In genomic region chr1:132341731-132342501, GRCm38 (mm10) we compare ENCODE assay signal across 8 mouse cellular contexts. TPM values are rescaled to one million over a fixed set of nuclear protein-coding genes. Genes with fewer than 3 reads are reported as not detected.
DNase-seq lines count a peak whose midpoint lies in the region; ATAC-seq and TF ChIP-seq lines count a peak whose summit lies in the region.

No protein-coding gene starts in this region.

- peak overlapping the region; percentile 65 for H3K27ac ChIP-seq in forebrain, embryonic 10.5 days
- H3K27ac ChIP-seq in forebrain, embryonic 15.5 days (replicated peaks) = no peak overlapping the region
- H3K27ac ChIP-seq in liver, embryonic 12.5 days = peak overlapping the region; percentile 37; the same call in 1 of the 2 replicates
- H3K27ac ChIP-seq in spleen, adult 2 months (ENCODE audit: insufficient read depth, low read length) = peak overlapping the region; percentile 95
- H3K27ac ChIP-seq in forebrain, embryonic 14.5 days (ENCODE audit: low read depth, low read length) = no peak overlapping the region

- H3K4me2 ChIP-seq in forebrain, embryonic 15.5 days (replicated peaks) = no peak overlapping the region
- no peak overlapping the region for H3K4me2 ChIP-seq in liver, embryonic 12.5 days
- no peak overlapping the region for H3K4me2 ChIP-seq in forebrain, embryonic 14.5 days (ENCODE audit: low read length)

- DNase-seq in forebrain, embryonic 10.5 days (ENCODE audit: extremely low spot score, low spot score) = no peak
- peak; percentile 52 to 57 for DNase-seq in gastrocnemius, postnatal 36 days
- DNase-seq in spleen, adult 2 months (ENCODE audit: low read depth in 1 of 2, low spot score in 2 of 2) = peak; percentile 90 to 95
- no peak for DNase-seq in cerebellum, adult 9-11 months
- DNase-seq in ovary, postnatal 36 days (ENCODE audit: low spot score) = no peak
- no peak for DNase-seq in forebrain, embryonic 14.5 days (ENCODE audit: low spot score)

- H3K9ac ChIP-seq in forebrain, embryonic 15.5 days (replicated peaks) = no peak overlapping the region
- no peak overlapping the region for H3K9ac ChIP-seq in liver, embryonic 12.5 days
- no peak overlapping the region for H3K9ac ChIP-seq in forebrain, embryonic 14.5 days (ENCODE audit: low read length)

- no peak for TF ChIP-seq CTCF in spleen, adult 2 months (IDR thresholded peaks at IDR 0.05; ENCODE audit: extremely low read depth, insufficient read depth, insufficient read length, insufficient replicate concordance)

- no peaks in the 10 kb centered on the region for H3K27me3 ChIP-seq in forebrain, embryonic 10.5 days (ENCODE audit: poor library complexity, severe bottlenecking)
- no peaks in the 10 kb centered on the region for H3K27me3 ChIP-seq in forebrain, embryonic 15.5 days
- H3K27me3 ChIP-seq in liver, embryonic 12.5 days (replicated peaks) = 0 out of 2 replicates have a peak, but pooled peaks cover 5% of the 10 kb centered on the region
- no peaks in the 10 kb centered on the region for H3K27me3 ChIP-seq in spleen, adult 2 months (ENCODE audit: control insufficient read depth, insufficient read depth, low read length)
- no peaks in the 10 kb centered on the region for H3K27me3 ChIP-seq in forebrain, embryonic 14.5 days (replicated peaks; ENCODE audit: control insufficient read depth, insufficient read depth, low read length)

- WGBS in forebrain, embryonic 10.5 days = 59% methylated on average over 5 of the region's 5 CpGs
- 65% methylated on average over 5 of the region's 5 CpGs for WGBS in forebrain, embryonic 15.5 days
- WGBS in liver, embryonic 12.5 days (ENCODE audit: insufficient replicate concordance) = 9% methylated on average over 5 of the region's 5 CpGs
- 1% methylated on average over 5 of the region's 5 CpGs for WGBS in spleen, adult 2 months
- 60% methylated on average over 5 of the region's 5 CpGs for WGBS in forebrain, embryonic 14.5 days

- no peak for TF ChIP-seq POLR2A in spleen, adult 2 months (IDR thresholded peaks at IDR 0.05; ENCODE audit: low read depth, low read length)

- no peaks in the 10 kb centered on the region for H3K9me3 ChIP-seq in forebrain, embryonic 10.5 days
- H3K9me3 ChIP-seq in forebrain, embryonic 15.5 days = no peaks in the 10 kb centered on the region
- no peaks in the 10 kb centered on the region for H3K9me3 ChIP-seq in liver, embryonic 12.5 days (replicated peaks)
- no peaks in the 10 kb centered on the region for H3K9me3 ChIP-seq in forebrain, embryonic 14.5 days (replicated peaks; ENCODE audit: control insufficient read depth, low read length)

- H3K36me3 ChIP-seq in forebrain, embryonic 10.5 days (replicated peaks) = no peaks in the 10 kb centered on the region
- H3K36me3 ChIP-seq in forebrain, embryonic 15.5 days = no peaks in the 10 kb centered on the region
- no peaks in the 10 kb centered on the region for H3K36me3 ChIP-seq in liver, embryonic 12.5 days
- H3K36me3 ChIP-seq in spleen, adult 2 months (ENCODE audit: control insufficient read depth, insufficient read depth, low read length) = peaks cover 10% of the 10 kb centered on the region
- H3K36me3 ChIP-seq in forebrain, embryonic 14.5 days (ENCODE audit: control insufficient read depth, insufficient read depth, low read length) = no peaks in the 10 kb centered on the region

- H3K4me1 ChIP-seq in forebrain, embryonic 10.5 days = peaks cover 33% of the 10 kb centered on the region
- H3K4me1 ChIP-seq in forebrain, embryonic 15.5 days = no peaks in the 10 kb centered on the region
- peaks cover 37% of the 10 kb centered on the region for H3K4me1 ChIP-seq in liver, embryonic 12.5 days
- peaks cover 40% of the 10 kb centered on the region for H3K4me1 ChIP-seq in spleen, adult 2 months (ENCODE audit: control insufficient read depth, insufficient read depth, insufficient read length)
- H3K4me1 ChIP-seq in forebrain, embryonic 14.5 days (ENCODE audit: control insufficient read depth, insufficient read depth, low read length) = no peaks in the 10 kb centered on the region

- no peak overlapping the region for H3K4me3 ChIP-seq in forebrain, embryonic 10.5 days
- H3K4me3 ChIP-seq in forebrain, embryonic 15.5 days = no peak overlapping the region
- H3K4me3 ChIP-seq in liver, embryonic 12.5 days = no peak overlapping the region
- peak overlapping the region; percentile 53 for H3K4me3 ChIP-seq in spleen, adult 2 months (ENCODE audit: extremely low read depth, insufficient read depth, insufficient read length)
- H3K4me3 ChIP-seq in forebrain, embryonic 14.5 days (ENCODE audit: low read depth, low read length) = no peak overlapping the region

- no peak for ATAC-seq in forebrain, embryonic 15.5 days (replicated peaks)
- ATAC-seq in liver, embryonic 12.5 days = peak; percentile 53
- no peak for ATAC-seq in forebrain, embryonic 14.5 days

- intact Hi-C loops in gastrocnemius, postnatal 36 days (cut with DNase I) = no loop called here

RNA-seq across cellular contexts. Expression of gene Nuak2, which starts 26.0 kb away (rescaled TPM):
- polyA plus RNA-seq in forebrain, embryonic 10.5 days (2016; fragmentation: Nextera tagmentation; extraction: Ambion mirVana) = 49.9 TPM in 2 replicates
- 15.9 and 16.5 TPM in 2 replicates for polyA plus RNA-seq in forebrain, embryonic 15.5 days (2015; fragmentation: Nextera tagmentation; extraction: Ambion mirVana)
- under 1 TPM; 0.59 to 0.99 TPM for total RNA-seq in gastrocnemius, postnatal 36 days (2021)
- polyA plus RNA-seq in liver, embryonic 12.5 days (2016; fragmentation: Nextera tagmentation; extraction: Ambion mirVana) = 1.3 and 1.7 TPM in 2 replicates
- 17.4 and 25.5 TPM in 2 replicates for polyA plus RNA-seq in spleen, adult 2 months (2012; rRNA removed)
- polyA plus RNA-seq in forebrain, embryonic 14.5 days (2014; fragmentation: Nextera tagmentation; extraction: Ambion mirVana) = 18.8 and 20.1 TPM in 2 replicates

RNA-seq across cellular contexts. Expression of gene Klhdc8a, which starts 43.5 kb away (rescaled TPM):
- polyA plus RNA-seq in forebrain, embryonic 10.5 days (2016; fragmentation: Nextera tagmentation; extraction: Ambion mirVana) = 0.30 and 0.33 TPM in 2 replicates
- 2.4 and 3.1 TPM in 2 replicates for polyA plus RNA-seq in forebrain, embryonic 15.5 days (2015; fragmentation: Nextera tagmentation; extraction: Ambion mirVana)
- under 1 TPM; 0.07 to 0.10 TPM for total RNA-seq in gastrocnemius, postnatal 36 days (2021)
- polyA plus RNA-seq in liver, embryonic 12.5 days (2016; fragmentation: Nextera tagmentation; extraction: Ambion mirVana) = 0.06 and 0.07 TPM in 2 replicates
- 0.59 and 0.68 TPM in 2 replicates for polyA plus RNA-seq in spleen, adult 2 months (2012; rRNA removed)
- polyA plus RNA-seq in forebrain, embryonic 14.5 days (2014; fragmentation: Nextera tagmentation; extraction: Ambion mirVana) = 3.4 TPM in 2 replicates

RNA-seq across cellular contexts. Expression of gene Tmcc2, which starts 49.2 kb away (rescaled TPM):
- polyA plus RNA-seq in forebrain, embryonic 10.5 days (2016; fragmentation: Nextera tagmentation; extraction: Ambion mirVana) = 7.9 and 8.8 TPM in 2 replicates
- polyA plus RNA-seq in forebrain, embryonic 15.5 days (2015; fragmentation: Nextera tagmentation; extraction: Ambion mirVana) = 33.1 and 33.3 TPM in 2 replicates
- total RNA-seq in gastrocnemius, postnatal 36 days (2021) = 10 to 100 TPM; 29.6 to 34.5 TPM
- 342 and 350 TPM in 2 replicates for polyA plus RNA-seq in liver, embryonic 12.5 days (2016; fragmentation: Nextera tagmentation; extraction: Ambion mirVana)
- polyA plus RNA-seq in spleen, adult 2 months (2012; rRNA removed) = 116 and 244 TPM in 2 replicates
- polyA plus RNA-seq in forebrain, embryonic 14.5 days (2014; fragmentation: Nextera tagmentation; extraction: Ambion mirVana) = 18.2 and 23.1 TPM in 2 replicates

Comparison
In these comparisons a context has a peak if more than half of its experiments do, and no peak if none do; other contexts are left out.
1. H3K27ac ChIP-seq: peak in forebrain, embryonic 10.5 days (single experiment), liver, embryonic 12.5 days (single experiment) and spleen, adult 2 months (single experiment); none in forebrain, embryonic 15.5 days (single experiment) and forebrain, embryonic 14.5 days (single experiment).
2. DNase-seq: peak in gastrocnemius, postnatal 36 days (2 of 2) and spleen, adult 2 months (2 of 2); none in forebrain, embryonic 10.5 days (single experiment), cerebellum, adult 9-11 months (single experiment), ovary, postnatal 36 days (single experiment) and forebrain, embryonic 14.5 days (single experiment).